Comparison of ENCODE assay signal across 7 mouse cellular contexts in the genomic region with DNA sequence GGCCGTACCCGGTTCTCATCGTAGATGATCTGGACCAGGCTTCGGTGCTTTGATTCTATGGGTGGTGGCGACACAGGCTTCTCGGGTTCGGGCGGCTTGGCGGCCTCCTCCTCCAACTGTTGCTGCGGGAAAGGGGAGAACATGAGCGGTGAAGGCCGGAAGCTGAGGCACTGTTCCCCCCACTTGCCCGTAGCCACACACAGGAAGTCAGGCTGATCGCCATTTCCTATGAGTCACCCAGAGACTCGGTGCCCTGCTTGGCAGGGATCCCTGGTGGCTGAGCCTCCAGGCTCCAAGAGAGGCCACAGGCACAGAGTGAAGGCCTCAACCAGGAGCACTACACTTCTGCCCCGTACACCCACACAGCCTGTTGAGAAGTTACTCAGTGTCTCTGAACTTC.
DNase-seq lines count a peak whose midpoint lies in the region; ATAC-seq and TF ChIP-seq lines count a peak whose summit lies in the region.

No protein-coding gene starts in this region.

- no peak overlapping the region for H3K9ac ChIP-seq in lung, embryonic 14.5 days

- no peak for ATAC-seq in lung, embryonic 14.5 days (ENCODE audit: insufficient read depth)
- no peak for ATAC-seq in erythroid progenitor cell, adult 5-6 weeks (replicated peaks; ENCODE audit: low FRiP score, poor library complexity, severe bottlenecking)

- DNase-seq in right cerebral cortex, adult 2 months (ENCODE audit: low spot score in 2 of 2): peak; percentile 46 to 54
- no peak for DNase-seq in right cerebral cortex, postnatal 14 days
- DNase-seq in adrenal gland, postnatal 14 days: peak; percentile 89
- DNase-seq in heart, adult 8-10 months (ENCODE audit: low spot score): peak; percentile 62
- DNase-seq in lung, embryonic 14.5 days: peak; percentile 55
- peak; percentile 58 for DNase-seq in thymus, adult 2 months

- H3K36me3 ChIP-seq in lung, embryonic 14.5 days (ENCODE audit: insufficient read depth): peaks cover 87% of the 10 kb centered on the region
- H3K36me3 ChIP-seq in thymus, adult 2 months (ENCODE audit: control insufficient read depth, insufficient read depth, low read length): peaks cover 3% of the 10 kb centered on the region; the same call in 1 of the 2 replicates

- no peaks in the 10 kb centered on the region for H3K9me3 ChIP-seq in lung, embryonic 14.5 days (ENCODE audit: low read depth, low read length)

- H3K27me3 ChIP-seq in lung, embryonic 14.5 days (ENCODE audit: insufficient read depth, low read length): no peaks in the 10 kb centered on the region
- no peaks in the 10 kb centered on the region for H3K27me3 ChIP-seq in thymus, adult 2 months (ENCODE audit: control insufficient read depth, insufficient read depth, low read length)

- no peak for TF ChIP-seq CTCF in lung, embryonic 14.5 days (IDR thresholded peaks at IDR 0.05; ENCODE audit: low read depth)
- TF ChIP-seq CTCF in thymus, adult 2 months (IDR thresholded peaks at IDR 0.05; ENCODE audit: borderline replicate concordance, control insufficient read depth, extremely low read depth, insufficient read depth, low read length, poor library complexity): no peak

- H3K4me3 ChIP-seq in lung, embryonic 14.5 days (ENCODE audit: low read depth, low read length): no peak overlapping the region
- H3K4me3 ChIP-seq in thymus, adult 2 months (ENCODE audit: control insufficient read depth, insufficient read depth, low read length): peak overlapping the region; percentile 2; the same call in 1 of the 2 replicates

- WGBS in lung, embryonic 14.5 days: 85% methylated on average over 16 of the region's 16 CpGs
- 8% methylated on average over 16 of the region's 16 CpGs for WGBS in thymus, adult 2 months

- H3K4me2 ChIP-seq in lung, embryonic 14.5 days: no peak overlapping the region

- 0 out of 2 replicates have a peak, but pooled peaks have one; percentile 40 for TF ChIP-seq POLR2A in thymus, adult 2 months (IDR thresholded peaks at IDR 0.05; ENCODE audit: control insufficient read depth, extremely low read depth, insufficient read depth, low read length, poor library complexity)

- H3K4me1 ChIP-seq in lung, embryonic 14.5 days (ENCODE audit: insufficient read depth): peaks cover 21% of the 10 kb centered on the region
- peaks cover 22% of the 10 kb centered on the region for H3K4me1 ChIP-seq in thymus, adult 2 months (replicated peaks; ENCODE audit: control insufficient read depth, insufficient read depth, low read length)

- H3K27ac ChIP-seq in lung, embryonic 14.5 days (ENCODE audit: low read depth): no peak overlapping the region
- H3K27ac ChIP-seq in thymus, adult 2 months (ENCODE audit: control insufficient read depth, insufficient read depth, low read length): no peak overlapping the region
